Mouse (Mus musculus): Measurements from ENCODE around the gene Fcer1g. TPM values are rescaled to one million over a fixed set of nuclear protein-coding genes. Genes with fewer than 3 reads are reported as not detected.

Gene Fcer1g
- total and polyA plus RNA-seq, 2 experiments from 2014 or later, result 30.6 to 34.6 TPM

DNA sequence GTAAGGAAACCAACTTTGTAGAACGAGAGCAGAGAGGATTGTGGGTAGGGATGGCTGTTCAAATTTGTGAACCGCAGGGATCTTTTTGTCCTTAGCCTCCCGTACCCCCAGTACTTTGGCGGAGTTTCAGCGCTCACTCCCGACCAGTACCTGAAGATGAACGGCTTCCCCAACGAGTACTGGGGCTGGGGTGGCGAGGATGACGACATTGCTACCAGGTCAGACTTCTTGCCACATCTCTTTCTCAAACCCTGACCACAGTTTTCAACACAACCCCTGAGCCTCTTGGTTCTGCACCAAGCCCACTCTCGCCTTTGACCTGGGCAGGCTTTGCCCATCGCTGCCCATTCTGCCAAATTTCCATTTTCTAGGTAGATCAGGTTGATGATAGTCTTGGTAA, 40.0 kb upstream of the Fcer1g start:
- ATAC-seq (no peak), DNase-seq (ENCODE audit: low spot score) (no peak)
- H3K36me3 ChIP-seq (ENCODE audit: insufficient read depth, low read length), result peaks cover 56% of the 10 kb centered on the region
- 94% methylated on average over 12 of the region's 12 CpGs for WGBS
- H3K27ac ChIP-seq, result no peak overlapping the region
- no peaks in the 10 kb centered on the region for H3K27me3 ChIP-seq (ENCODE audit: insufficient read depth, low read length)
- no peaks in the 10 kb centered on the region for H3K9me3 ChIP-seq (ENCODE audit: low read length)
- H3K4me2 ChIP-seq (ENCODE audit: low read depth, low read length), result no peak overlapping the region
- 0 out of 2 replicates have a peak, but pooled peaks cover 5% of the 10 kb centered on the region for H3K4me1 ChIP-seq (ENCODE audit: insufficient read depth, low read length)
- TF ChIP-seq CTCF (IDR thresholded peaks at IDR 0.05; ENCODE audit: low read depth), result no peak
- H3K4me3 ChIP-seq (ENCODE audit: low read length), result no peak overlapping the region
- H3K9ac ChIP-seq (replicated peaks; ENCODE audit: low read length), result no peak overlapping the region

DNA sequence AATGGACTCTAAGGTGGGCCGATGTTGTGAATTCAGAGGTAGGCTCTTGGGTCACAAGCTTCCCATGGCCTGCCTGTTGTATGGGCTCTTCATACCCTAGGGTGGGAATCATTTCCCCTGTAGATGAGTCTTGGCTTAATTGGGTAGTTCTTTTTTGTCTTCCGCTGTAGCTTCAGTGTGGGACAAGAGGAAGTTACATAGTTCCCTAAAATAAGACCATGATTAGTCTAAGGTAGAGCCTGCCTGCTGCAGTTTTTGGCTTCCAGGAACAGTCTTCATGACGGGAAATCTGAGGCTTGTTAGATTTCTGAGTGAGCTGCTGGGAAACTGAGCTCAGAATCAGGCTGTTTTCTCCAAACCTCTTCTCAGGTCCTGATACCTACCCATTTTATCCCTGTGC, 37.9 kb upstream of the Fcer1g start:
- Histone ChIP-seq H3K27ac (no peak overlapping the region), H3K9ac (replicated peaks; ENCODE audit: low read length) (no peak overlapping the region), H3K4me3 (ENCODE audit: low read length) (no peak overlapping the region), H3K27me3 (ENCODE audit: insufficient read depth, low read length) (no peaks in the 10 kb centered on the region), H3K36me3 (ENCODE audit: insufficient read depth, low read length) (peaks cover 43% of the 10 kb centered on the region), H3K4me1 (ENCODE audit: insufficient read depth, low read length) (0 out of 2 replicates have a peak, but pooled peaks cover 5% of the 10 kb centered on the region), H3K4me2 (ENCODE audit: low read depth, low read length) (no peak overlapping the region), H3K9me3 (ENCODE audit: low read length) (no peaks in the 10 kb centered on the region)
- no peak for DNase-seq (ENCODE audit: low spot score)
- TF ChIP-seq CTCF (IDR thresholded peaks at IDR 0.05; ENCODE audit: low read depth), result no peak
- 91% methylated on average over 3 of the region's 3 CpGs for WGBS
- no peak for ATAC-seq

DNA sequence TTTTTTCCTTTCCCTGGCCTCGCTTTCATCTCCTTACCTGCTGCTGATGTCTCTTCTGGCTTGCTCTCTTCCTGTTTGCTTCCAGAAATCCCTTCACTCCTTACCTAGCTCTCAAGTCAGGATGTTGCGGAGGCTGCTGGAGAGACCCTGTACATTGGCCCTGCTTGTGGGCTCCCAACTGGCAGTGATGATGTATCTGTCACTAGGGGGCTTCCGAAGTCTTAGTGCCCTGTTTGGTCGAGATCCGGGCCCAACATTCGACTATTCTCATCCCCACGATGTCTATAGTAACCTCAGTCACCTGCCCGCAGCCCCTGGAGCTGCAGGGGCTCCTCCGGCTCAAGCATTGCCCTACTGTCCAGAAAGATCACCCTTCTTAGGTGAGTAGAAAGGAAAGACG, 37.5 kb upstream of the Fcer1g start:
- 73% methylated on average over 10 of the region's 10 CpGs for WGBS
- no peak for TF ChIP-seq CTCF (IDR thresholded peaks at IDR 0.05; ENCODE audit: low read depth)
- H3K9me3 ChIP-seq (ENCODE audit: low read length), result no peaks in the 10 kb centered on the region
- H3K9ac ChIP-seq (replicated peaks; ENCODE audit: low read length), result no peak overlapping the region
- H3K27ac ChIP-seq, result no peak overlapping the region
- no peak for ATAC-seq
- H3K36me3 ChIP-seq (ENCODE audit: insufficient read depth, low read length), result peaks cover 39% of the 10 kb centered on the region
- DNase-seq (ENCODE audit: low spot score), result no peak
- H3K4me3 ChIP-seq (ENCODE audit: low read length), result no peak overlapping the region
- no peaks in the 10 kb centered on the region for H3K27me3 ChIP-seq (ENCODE audit: insufficient read depth, low read length)
- H3K4me2 ChIP-seq (ENCODE audit: low read depth, low read length), result peak overlapping the region; percentile 100; the same call in 1 of the 2 replicates
- 0 out of 2 replicates have a peak, but pooled peaks cover 5% of the 10 kb centered on the region for H3K4me1 ChIP-seq (ENCODE audit: insufficient read depth, low read length)

DNA sequence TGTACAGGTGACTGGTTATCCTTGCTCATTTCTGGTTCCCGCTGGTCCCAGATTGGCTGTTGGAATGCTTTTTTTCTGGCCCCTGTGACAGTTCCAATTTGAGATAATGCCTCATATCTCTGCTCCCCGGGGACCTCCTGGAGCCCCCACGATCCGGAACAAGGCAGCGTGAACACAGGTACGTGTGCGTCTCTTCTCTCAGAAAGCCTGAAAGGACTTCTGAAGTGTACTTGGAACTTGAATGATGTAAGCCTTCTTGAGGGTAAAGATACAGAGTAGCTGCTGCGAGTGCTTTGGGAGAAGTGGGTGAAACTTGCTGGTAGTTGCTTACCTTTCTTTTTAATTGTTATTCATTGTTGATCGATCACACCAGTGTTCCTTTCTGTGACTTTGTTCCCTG, 37.0 kb upstream of the Fcer1g start:
- Histone ChIP-seq H3K4me2 (ENCODE audit: low read depth, low read length) (peak overlapping the region; percentile 100), H3K9me3 (ENCODE audit: low read length) (no peaks in the 10 kb centered on the region), H3K4me1 (ENCODE audit: insufficient read depth, low read length) (0 out of 2 replicates have a peak, but pooled peaks cover 5% of the 10 kb centered on the region), H3K27ac (no peak overlapping the region), H3K27me3 (ENCODE audit: insufficient read depth, low read length) (no peaks in the 10 kb centered on the region), H3K4me3 (ENCODE audit: low read length) (peak overlapping the region; percentile 90), H3K9ac (replicated peaks; ENCODE audit: low read length) (peak overlapping the region; percentile 92; the same call in 1 of the 2 replicates), H3K36me3 (ENCODE audit: insufficient read depth, low read length) (peaks cover 35% of the 10 kb centered on the region)
- TF ChIP-seq CTCF (IDR thresholded peaks at IDR 0.05; ENCODE audit: low read depth), result no peak
- ATAC-seq (no peak), DNase-seq (ENCODE audit: low spot score) (no peak)
- WGBS, result 59% methylated on average over 9 of the region's 9 CpGs

DNA sequence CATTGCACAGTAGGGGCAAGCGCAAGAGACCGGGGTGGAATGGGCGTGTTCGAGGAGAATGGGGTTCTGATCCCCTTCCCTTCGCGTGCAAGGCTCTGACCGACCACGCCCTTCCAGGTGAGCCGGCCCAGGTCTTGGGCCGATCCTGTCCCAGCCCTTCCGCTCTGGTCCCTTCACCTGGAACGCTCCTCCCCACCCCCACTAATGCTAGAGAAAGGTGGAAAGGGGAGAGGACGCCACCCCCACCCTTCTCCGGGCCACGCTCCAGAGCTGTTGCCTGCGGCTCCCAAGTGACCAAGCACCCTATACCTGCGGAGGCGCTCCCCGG, 36.4 kb upstream of the Fcer1g start:
- H3K4me2 ChIP-seq (ENCODE audit: low read depth, low read length), result peak overlapping the region; percentile 100
- no peak for TF ChIP-seq CTCF (IDR thresholded peaks at IDR 0.05; ENCODE audit: low read depth)
- H3K9ac ChIP-seq (replicated peaks; ENCODE audit: low read length), result peak overlapping the region; percentile 92
- no peaks in the 10 kb centered on the region for H3K27me3 ChIP-seq (ENCODE audit: insufficient read depth, low read length)
- DNase-seq (ENCODE audit: low spot score), result peak; percentile 20
- H3K27ac ChIP-seq, result peak overlapping the region; percentile 32; the same call in 1 of the 2 replicates
- peak; percentile 71 for ATAC-seq
- peak overlapping the region; percentile 90 for H3K4me3 ChIP-seq (ENCODE audit: low read length)
- H3K9me3 ChIP-seq (ENCODE audit: low read length), result no peaks in the 10 kb centered on the region
- under 1% methylated on average over 19 of the region's 19 CpGs for whole genome bisulfite sequencing
- H3K36me3 ChIP-seq (ENCODE audit: insufficient read depth, low read length), result peaks cover 30% of the 10 kb centered on the region
- 0 out of 2 replicates have a peak, but pooled peaks cover 5% of the 10 kb centered on the region for H3K4me1 ChIP-seq (ENCODE audit: insufficient read depth, low read length)

DNA sequence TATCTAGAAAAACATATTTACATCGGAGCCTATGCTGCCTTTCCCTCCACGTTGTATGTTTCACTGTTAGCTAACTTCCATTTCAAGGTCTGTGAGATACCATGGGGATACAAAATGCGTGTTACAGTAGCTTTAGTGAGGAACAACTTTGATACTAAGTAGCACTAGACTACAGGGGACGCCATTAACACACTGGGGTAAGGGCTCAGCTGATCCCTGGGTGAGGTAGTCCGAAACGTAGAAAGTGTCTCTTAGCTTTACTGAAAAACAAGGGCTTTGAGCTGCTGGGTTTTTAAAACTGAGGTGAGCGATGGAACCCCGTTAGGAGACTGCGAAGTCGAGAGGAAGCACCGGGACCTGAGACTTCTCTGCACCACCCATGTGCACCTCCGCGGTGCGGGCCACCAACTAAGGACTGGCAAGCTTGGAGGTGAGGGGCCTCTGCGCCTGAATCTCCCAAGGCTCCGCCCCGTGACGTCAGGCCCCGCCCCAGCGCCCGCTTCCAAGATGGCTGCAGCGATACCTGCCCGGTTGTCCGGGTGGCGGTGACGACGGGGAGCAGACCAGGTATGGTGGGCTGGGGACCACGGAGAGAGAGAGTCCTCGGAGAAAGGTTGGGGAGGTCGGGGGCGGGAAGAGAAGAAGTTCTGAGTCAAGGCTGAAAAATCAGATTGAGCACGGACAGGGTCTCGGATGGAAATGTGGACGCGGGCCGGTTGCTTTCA, 35.8 kb upstream of the Fcer1g start, which contains the start of gene B4galt3:
Gene B4galt3 (plus strand): TSS at position 481 of the 725 bp plus-strand sequence.
- Histone ChIP-seq H3K9ac (replicated peaks; ENCODE audit: low read length) (peak within 1 kb of the TSS; percentile 92), H3K4me1 (ENCODE audit: insufficient read depth, low read length) (0 out of 2 replicates have a peak, but pooled peaks cover 5% of the 10 kb centered on the region), H3K27me3 (ENCODE audit: insufficient read depth, low read length) (no peaks in the 10 kb centered on the region), H3K27ac (peak within 1 kb of the TSS; percentile 32), H3K4me2 (ENCODE audit: low read depth, low read length) (peak within 1 kb of the TSS; percentile 100), H3K4me3 (ENCODE audit: low read length) (peak within 1 kb of the TSS; percentile 90), H3K36me3 (ENCODE audit: insufficient read depth, low read length) (peaks cover 24% of the 10 kb centered on the region), H3K9me3 (ENCODE audit: low read length) (no peaks in the 10 kb centered on the region)
- DNase-seq (ENCODE audit: low spot score) (peak; percentile 93), ATAC-seq (peak; percentile 95)
- TF ChIP-seq CTCF (IDR thresholded peaks at IDR 0.05; ENCODE audit: low read depth), result 0 out of 2 replicates have a peak, but pooled peaks have one; percentile 13
- WGBS, result 3% methylated on average over 36 of the region's 36 CpGs

DNA sequence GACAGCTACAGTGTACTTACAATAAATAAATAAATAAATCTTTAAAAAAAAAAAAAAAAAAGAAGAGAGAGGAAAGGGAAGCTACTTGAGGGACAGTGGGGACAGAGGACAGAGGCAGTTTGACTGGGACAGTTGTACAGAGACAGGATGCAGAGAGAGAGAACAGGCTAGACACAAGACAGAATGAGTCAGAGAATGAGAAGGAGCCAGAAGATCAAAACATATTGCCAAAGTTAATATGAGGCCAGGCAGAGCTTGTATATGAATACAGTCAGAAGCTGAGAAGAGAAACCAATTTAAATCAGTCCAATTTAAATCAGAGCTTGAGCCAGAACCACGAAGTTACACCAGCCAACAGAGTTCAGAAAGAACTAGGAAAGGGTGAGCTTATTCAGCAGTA, 34.2 kb upstream of the Fcer1g start:
- Histone ChIP-seq H3K36me3 (ENCODE audit: insufficient read depth, low read length) (peaks cover 8% of the 10 kb centered on the region; the same call in 1 of the 2 replicates), H3K27ac (no peak overlapping the region), H3K9ac (replicated peaks; ENCODE audit: low read length) (no peak overlapping the region), H3K4me2 (ENCODE audit: low read depth, low read length) (no peak overlapping the region), H3K9me3 (ENCODE audit: low read length) (no peaks in the 10 kb centered on the region), H3K4me3 (ENCODE audit: low read length) (no peak overlapping the region), H3K27me3 (ENCODE audit: insufficient read depth, low read length) (no peaks in the 10 kb centered on the region), H3K4me1 (ENCODE audit: insufficient read depth, low read length) (0 out of 2 replicates have a peak, but pooled peaks cover 5% of the 10 kb centered on the region)
- TF ChIP-seq CTCF (IDR thresholded peaks at IDR 0.05; ENCODE audit: low read depth), result no peak
- WGBS, result 61% methylated on average over 1 of the region's 1 CpGs
- ATAC-seq (no peak), DNase-seq (ENCODE audit: low spot score) (no peak)

All from hindbrain, postnatal 0 days (tissue).